Mouse (Mus musculus) heart, postnatal 0 days (tissue): Measurements from ENCODE around the gene Mras. TPM values are rescaled to one million over a fixed set of nuclear protein-coding genes. Genes with fewer than 3 reads are reported as not detected.

Experiments used
- ATAC-seq: fragments of 200-750 bp; cut with Nextera tagmentation; 2 replicates; pipeline ENCODE4 v1.8.0; 2017; ENCODE audit warnings: low read depth, moderate number of reproducible peaks, moderate library complexity; ENCODE audit not compliant: insufficient read depth
- DNase-seq: peaks from one replicate; pipeline ENCODE4 v3.0.0-alpha.2; 2016; ENCODE audit warnings: low spot score
- H3K27ac ChIP-seq: fragments of 300-500 bp; sonication (generic); 2 replicates; pipeline ENCODE4 v1.5.1; 2014; ENCODE audit warnings: low read depth, mild to moderate bottlenecking
- H3K27me3 ChIP-seq: fragments of 300-500 bp; sonication (generic); 2 replicates; pipeline ENCODE4 v1.6.1; 2014; ENCODE audit warnings: low read length, mixed read lengths; ENCODE audit not compliant: control insufficient read depth, insufficient read depth
- H3K36me3 ChIP-seq: fragments of 300-500 bp; sonication (generic); replicated peaks from 2 replicates; pipeline ENCODE4 v1.6.1; 2014; ENCODE audit warnings: low read length, mixed read lengths; ENCODE audit not compliant: control insufficient read depth, insufficient read depth
- H3K4me1 ChIP-seq: fragments of 300-500 bp; sonication (generic); 2 replicates; pipeline ENCODE4 v1.6.1; 2014; ENCODE audit warnings: antibody characterized with exemption; ENCODE audit not compliant: control insufficient read depth, insufficient read depth
- H3K4me2 ChIP-seq: fragments of 300-500 bp; sonication (generic); 2 replicates; pipeline ENCODE4 v1.6.1; 2014; ENCODE audit warnings: low read depth, mild to moderate bottlenecking, low read length, moderate library complexity
- H3K4me3 ChIP-seq: fragments of 300-500 bp; sonication (generic); 2 replicates; pipeline ENCODE4 v1.5.1; 2014; ENCODE audit warnings: low read depth, low read length
- H3K9ac ChIP-seq: fragments of 300-500 bp; sonication (generic); replicated peaks from 2 replicates; pipeline ENCODE4 v1.6.1; 2014; ENCODE audit warnings: low read depth, low read length, mixed read lengths
- H3K9me3 ChIP-seq: fragments of 300-500 bp; sonication (generic); replicated peaks from 2 replicates; pipeline ENCODE4 v1.6.1; 2016; ENCODE audit warnings: low read length; ENCODE audit not compliant: control insufficient read depth
- CTCF ChIP-seq: IDR thresholded peaks from 2 replicates; pipeline ENCODE4 v1.5.1; 2016; ENCODE audit warnings: antibody characterized with exemption, control low read depth, low read depth
- EP300 ChIP-seq: IDR thresholded peaks from 2 replicates; pipeline ENCODE4 v1.6.1; 2016; ENCODE audit warnings: antibody characterized with exemption, low read depth
- WGBS: fragments of 180-500 bp; shearing (Covaris S2); extraction: QIAGEN DNeasy Blood & Tissue Kit; methylation state at CpG from one replicate; pipeline ENCODE4 v1.1.7; 2014; 5-methylcytosine and 5-hydroxymethylcytosine counted together
- polyA plus RNA-seq: library from polyadenylated mRNA; unstranded; fragments of >200 nt; fragmentation: Nextera tagmentation; extraction: Ambion mirVana; gene quantifications from 2 replicates; pipeline ENCODE4 v1.2.1, GENCODE M21; 2015
- total RNA-seq: library from RNA; depleted of rRNA; stranded (reverse); fragments of >200 nt; gene quantifications from 2 replicates; pipeline ENCODE4 v1.2.3, GENCODE M21; 2014; ENCODE audit warnings: low replicate concordance

The Mras gene
- total and polyA plus RNA-seq, 2 experiments from 2014 or later: 13.0 to 15.8 TPM

GRCm38 (mm10) chr9:99363076-99363475 lies 74.1 kb downstream of the Mras start:
- Histone ChIP-seq H3K27ac (no peak overlapping the region), H3K36me3 (no peaks in the 10 kb centered on the region), H3K9me3 (no peaks in the 10 kb centered on the region), H3K27me3 (peaks cover 18% of the 10 kb centered on the region), H3K4me1 (peaks cover 4% of the 10 kb centered on the region; the same call in 1 of the 2 replicates), H3K9ac (no peak overlapping the region), H3K4me3 (no peak overlapping the region), H3K4me2 (no peak overlapping the region)
- ATAC-seq (no peak), DNase-seq (no peak)
- 48% methylated on average over 8 of the region's 8 CpGs for WGBS
- TF ChIP-seq CTCF (no peak), EP300 (no peak)

GRCm38 (mm10) chr9:99361946-99362345 lies 75.2 kb downstream of the Mras start:
- peaks cover 30% of the 10 kb centered on the region for H3K27me3 ChIP-seq
- no peaks in the 10 kb centered on the region for H3K36me3 ChIP-seq
- no peak overlapping the region for H3K4me3 ChIP-seq
- no peak overlapping the region for H3K4me2 ChIP-seq
- ATAC-seq: no peak
- WGBS: 64% methylated on average over 9 of the region's 9 CpGs
- TF ChIP-seq EP300 (no peak), CTCF (no peak)
- DNase-seq: no peak
- H3K4me1 ChIP-seq: peaks cover 8% of the 10 kb centered on the region; the same call in 1 of the 2 replicates
- H3K9ac ChIP-seq: no peak overlapping the region
- no peak overlapping the region for H3K27ac ChIP-seq
- H3K9me3 ChIP-seq: no peaks in the 10 kb centered on the region

- H3K4me1 ChIP-seq: peaks cover 8% of the 10 kb centered on the region; the same call in 1 of the 2 replicates
- ATAC-seq (no peak), DNase-seq (no peak)
- H3K27ac ChIP-seq: no peak overlapping the region
- no peak overlapping the region for H3K4me2 ChIP-seq
- 82% methylated on average over 15 of the region's 15 CpGs for WGBS
- H3K9me3 ChIP-seq: no peaks in the 10 kb centered on the region
- peaks cover 50% of the 10 kb centered on the region for H3K27me3 ChIP-seq
- H3K4me3 ChIP-seq: no peak overlapping the region
- no peaks in the 10 kb centered on the region for H3K36me3 ChIP-seq
- H3K9ac ChIP-seq: no peak overlapping the region
- TF ChIP-seq EP300 (no peak), CTCF (no peak)
These were observed 78.2 kb downstream of the Mras start for GRCm38 (mm10) chr9:99359012-99359411.

- no peak within 1 kb of the TSS for H3K9ac ChIP-seq
- no peaks in the 10 kb centered on the region for H3K9me3 ChIP-seq
- peaks cover 51% of the 10 kb centered on the region for H3K27me3 ChIP-seq
- peak within 1 kb of the TSS; percentile 39 for H3K4me3 ChIP-seq
- H3K4me2 ChIP-seq: peak within 1 kb of the TSS; percentile 54
- H3K27ac ChIP-seq: no peak within 1 kb of the TSS
- ATAC-seq: peak; percentile 34
- 2% methylated on average over 66 of the region's 66 CpGs for WGBS
- peaks cover 8% of the 10 kb centered on the region; the same call in 1 of the 2 replicates for H3K4me1 ChIP-seq
- no peaks in the 10 kb centered on the region for H3K36me3 ChIP-seq
- DNase-seq: no peak
- TF ChIP-seq EP300 (no peak), CTCF (no peak)
These were observed 79.1 kb downstream of the Mras start, which contains the start of gene Esyt3 for GRCm38 (mm10) chr9:99357921-99358692. TSS of gene Esyt3 (minus strand) at chr9:99358557.

GRCm38 (mm10) chr9:99357561-99357920 lies 79.6 kb downstream of the Mras start:
- H3K4me2 ChIP-seq: peak overlapping the region; percentile 54
- H3K9me3 ChIP-seq: no peaks in the 10 kb centered on the region
- no peak for TF ChIP-seq EP300
- no peak for TF ChIP-seq CTCF
- peaks cover 51% of the 10 kb centered on the region for H3K27me3 ChIP-seq
- no peaks in the 10 kb centered on the region for H3K36me3 ChIP-seq
- H3K4me1 ChIP-seq: peaks cover 8% of the 10 kb centered on the region; the same call in 1 of the 2 replicates
- DNase-seq (no peak), ATAC-seq (0 out of 2 replicates have a peak, but pooled peaks have one; percentile 24)
- WGBS: 2% methylated on average over 19 of the region's 19 CpGs
- peak overlapping the region; percentile 39 for H3K4me3 ChIP-seq
- H3K9ac ChIP-seq: no peak overlapping the region
- no peak overlapping the region for H3K27ac ChIP-seq
